Mouse (Mus musculus) adrenal gland, adult (tissue): Measurements from ENCODE around the gene Ssmem1.
A peak's percentile ranks its signal among the peaks of the same experiment; 100 is the strongest.

Experiments
- DNase-seq, 2 experiments: peaks; one replicate each; pipeline ENCODE4 v3.0.0; 2022 to 2023; ENCODE audit warnings: low spot score in 1 of 2; ENCODE audit not compliant: inconsistent age in 2 of 2

Ssmem1 gene

DNA sequence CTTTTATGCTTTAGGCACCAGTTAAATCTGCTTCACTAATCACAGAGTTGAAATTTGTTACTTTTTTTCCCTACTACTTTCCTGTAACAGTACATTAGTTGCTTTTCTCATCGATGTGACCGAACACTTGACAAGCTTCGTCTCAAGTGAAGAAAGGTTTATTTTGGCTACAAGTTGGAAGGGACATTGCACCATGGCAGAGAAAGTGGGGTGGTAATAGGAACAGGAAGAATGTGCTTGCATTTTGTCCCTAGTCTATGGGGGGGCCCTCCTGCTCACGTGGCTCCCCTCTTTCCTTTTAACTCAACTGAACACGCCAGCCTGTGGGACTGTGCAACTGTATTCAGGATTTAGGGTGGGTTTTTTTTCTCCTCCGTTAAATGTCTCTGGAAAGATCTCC is 43.0 kb downstream of the Ssmem1 start:
- peak in 1 of 2 experiments; percentile 37 for DNase-seq

DNA sequence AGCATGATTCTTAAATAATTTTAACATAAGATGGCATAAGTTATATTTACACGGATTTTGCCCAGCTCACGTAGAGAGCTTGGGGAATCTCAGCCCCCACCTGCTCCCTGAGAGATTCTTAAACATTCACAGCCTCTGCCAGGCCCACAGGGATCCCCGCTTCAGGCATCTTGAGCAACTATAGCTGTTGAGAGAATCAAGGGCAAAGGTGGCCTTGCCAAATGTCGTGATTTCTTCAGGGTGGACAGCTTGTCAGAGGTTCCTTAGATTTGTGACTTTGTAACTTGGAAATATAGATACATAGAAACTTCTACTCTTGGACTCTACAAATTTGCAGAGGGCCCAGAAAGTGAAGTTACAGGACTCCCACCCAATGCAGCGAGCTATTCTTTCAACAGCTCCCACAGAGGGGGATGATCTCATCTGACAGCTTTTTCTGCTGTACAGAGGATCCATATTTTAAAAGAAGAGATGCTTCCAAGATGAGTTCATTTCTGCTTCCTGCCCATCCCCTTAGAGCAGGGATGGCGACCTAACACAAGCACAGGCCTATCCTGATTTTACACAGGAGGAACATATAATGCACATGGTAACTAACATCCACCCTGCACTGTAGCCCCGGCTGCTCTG is 43.8 kb downstream of the Ssmem1 start:
- DNase-seq, result peak in 1 of 2 experiments; percentile 72

DNA sequence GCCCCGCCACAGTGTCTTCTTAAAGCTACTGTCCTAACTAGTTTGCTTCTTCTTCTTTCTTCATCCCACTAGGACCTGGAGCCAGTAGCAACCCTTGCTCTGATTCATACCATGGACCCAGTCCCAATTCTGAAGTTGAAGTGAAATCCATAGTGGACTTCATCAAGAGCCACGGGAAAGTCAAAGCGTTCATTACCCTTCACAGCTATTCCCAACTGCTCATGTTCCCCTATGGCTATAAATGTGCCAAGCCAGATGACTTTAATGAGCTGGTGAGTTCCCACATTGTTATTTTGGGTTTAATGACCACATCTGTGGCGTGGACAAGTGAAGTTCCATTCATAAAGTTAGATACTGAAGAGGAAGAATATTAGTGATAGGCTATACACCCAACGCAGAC is 44.4 kb downstream of the Ssmem1 start:
- DNase-seq, result no peak

DNA sequence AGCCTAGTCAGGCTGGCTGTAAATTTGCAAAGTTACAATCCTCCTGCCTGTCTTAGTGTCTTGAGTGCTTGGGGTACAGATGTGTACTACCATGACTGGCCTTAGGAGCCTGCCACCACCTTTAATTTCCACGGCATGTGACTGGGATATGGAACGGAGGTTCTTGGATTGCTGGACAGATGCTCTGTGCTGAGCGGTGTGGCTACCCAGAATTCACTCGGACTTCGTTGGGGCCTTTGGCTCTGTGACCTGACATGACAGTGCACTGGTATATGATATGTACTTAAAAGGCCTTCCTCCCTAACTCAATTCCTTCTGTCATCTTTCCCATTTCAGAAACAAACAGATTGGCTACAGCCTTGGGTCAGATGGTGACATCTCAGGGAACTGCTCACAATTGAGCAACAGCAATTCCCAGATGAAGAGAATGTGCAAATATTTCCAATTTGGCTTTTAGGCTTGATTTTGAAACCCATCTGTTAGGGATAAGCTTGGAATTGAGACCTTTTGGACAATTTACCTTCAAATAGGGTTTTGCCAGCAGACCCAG is 45.0 kb downstream of the Ssmem1 start:
- peak in 1 of 2 experiments; percentile 54 for DNase-seq

DNA sequence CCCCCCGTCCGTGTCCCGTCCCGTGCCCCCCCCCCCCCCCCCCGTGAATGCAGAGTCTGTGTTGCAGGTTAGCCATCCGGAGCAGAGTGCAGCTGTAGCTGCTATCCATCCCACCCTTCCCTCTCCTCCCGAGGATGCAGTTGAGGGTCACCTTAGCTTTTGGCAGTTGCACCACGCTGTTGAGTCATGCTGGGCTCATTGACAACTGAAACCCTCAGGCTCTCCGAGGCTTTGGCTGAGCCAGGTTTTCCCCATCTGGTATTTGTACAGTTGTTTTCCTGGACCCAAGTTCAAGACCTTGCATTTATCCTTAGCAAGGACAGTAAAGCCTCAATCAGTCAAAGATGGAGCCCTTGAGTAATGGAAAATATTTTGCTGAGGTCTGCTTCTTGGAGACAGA is 46.4 kb downstream of the Ssmem1 start:
- DNase-seq, result peak; percentile 72 to 92

DNA sequence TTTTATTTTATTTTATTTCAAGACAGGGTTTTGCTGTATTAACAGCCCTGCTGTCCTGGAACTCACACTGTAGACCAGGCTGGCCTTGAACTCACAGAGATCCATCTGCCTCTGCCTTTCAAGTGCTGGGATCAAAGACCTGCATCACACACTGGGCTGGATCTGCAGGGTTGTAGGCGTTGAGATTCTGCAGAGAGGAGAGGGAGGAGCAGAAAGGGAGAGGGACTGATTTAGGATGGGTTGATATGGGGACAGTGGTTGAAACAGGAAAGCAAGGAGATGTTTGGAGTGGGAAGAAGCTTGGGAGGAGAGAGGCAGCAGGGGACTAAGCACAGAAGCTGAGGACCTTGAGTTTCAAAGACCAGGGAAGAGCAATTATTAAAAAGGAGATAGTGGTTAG is 50.1 kb downstream of the Ssmem1 start:
- peak; percentile 53 to 79 for DNase-seq

DNA sequence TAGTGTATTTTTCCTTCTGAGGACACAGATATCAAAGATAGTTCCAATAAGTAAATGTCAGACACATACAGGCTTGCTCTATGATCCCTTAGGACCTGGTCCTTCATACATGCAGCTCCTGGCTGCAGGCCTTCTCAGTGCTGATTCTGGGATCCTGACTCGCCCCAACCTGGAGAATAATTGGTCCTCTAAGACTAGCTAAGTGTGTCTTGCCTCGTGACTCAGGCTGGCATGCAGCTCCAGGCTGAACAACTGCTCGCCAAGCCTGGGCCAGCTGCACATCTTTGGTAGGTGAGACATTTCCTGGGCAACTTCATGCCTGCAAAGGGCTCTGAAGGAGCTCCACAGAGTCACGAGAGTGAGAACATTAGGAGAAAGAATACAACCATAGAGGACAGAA is 52.5 kb downstream of the Ssmem1 start:
- DNase-seq, result peak in 1 of 2 experiments; percentile 63

DNA sequence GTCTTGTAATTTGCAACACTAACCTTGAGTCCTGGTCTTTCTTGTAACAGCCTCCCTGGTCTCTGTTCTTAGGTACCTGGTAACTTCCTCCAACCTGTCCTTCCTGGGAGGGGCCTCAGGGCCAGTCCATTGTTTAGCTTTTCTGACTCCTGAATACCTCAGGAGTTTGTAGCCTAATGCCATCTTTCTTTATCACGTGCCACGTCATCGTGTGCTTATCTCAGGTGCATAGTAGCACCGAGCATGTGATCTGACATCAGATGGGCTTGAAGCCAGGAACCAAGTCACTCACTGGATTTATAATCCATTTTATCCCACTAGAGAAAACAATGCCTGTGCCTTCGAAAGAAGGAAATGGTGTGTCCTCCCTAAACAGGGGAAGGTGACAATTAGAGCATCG is 53.9 kb downstream of the Ssmem1 start:
- DNase-seq, result peak in 1 of 2 experiments; percentile 64

DNA sequence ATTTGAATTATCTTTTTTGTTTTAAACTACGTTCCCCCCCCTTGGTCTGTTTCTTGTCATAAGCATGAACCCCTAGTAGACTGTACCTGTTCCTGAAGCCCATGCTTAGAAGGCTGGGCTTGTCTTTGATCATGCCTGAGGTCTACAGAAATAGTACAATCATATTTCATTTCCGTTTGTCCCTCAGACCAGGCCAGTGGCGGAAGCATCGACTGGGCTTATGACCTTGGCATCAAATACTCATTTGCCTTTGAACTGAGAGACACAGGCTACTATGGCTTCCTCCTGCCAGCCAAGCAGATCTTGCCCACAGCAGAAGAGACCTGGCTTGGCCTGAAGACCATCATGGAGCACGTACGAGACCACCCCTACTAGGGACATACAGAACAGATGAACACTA is 54.4 kb downstream of the Ssmem1 start:
- DNase-seq, result peak; percentile 62 to 81

DNA sequence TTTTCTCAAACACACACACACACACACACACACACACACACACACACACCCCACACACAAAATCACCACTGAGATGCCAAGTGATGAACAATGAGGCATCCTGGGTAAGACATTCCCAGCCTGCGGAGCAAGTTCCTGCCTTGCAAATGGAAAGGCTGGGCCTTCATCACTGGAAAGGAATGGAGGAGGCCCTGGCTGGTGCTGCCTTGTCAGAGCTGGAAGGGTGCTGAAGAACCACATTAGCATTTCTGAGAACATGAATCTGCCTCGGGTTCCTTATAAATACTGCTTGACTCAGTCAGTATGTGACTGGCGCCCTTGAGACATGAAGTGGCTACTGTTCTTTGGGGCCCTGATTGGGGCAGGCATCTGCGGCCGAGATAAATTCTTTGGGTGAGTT is 58.4 kb downstream of the Ssmem1 start, which contains the start of gene Cpa4:
Cpa4 (plus strand) TSS at position 301 of the 400 bp plus-strand sequence.
- DNase-seq, result no peak

DNA sequence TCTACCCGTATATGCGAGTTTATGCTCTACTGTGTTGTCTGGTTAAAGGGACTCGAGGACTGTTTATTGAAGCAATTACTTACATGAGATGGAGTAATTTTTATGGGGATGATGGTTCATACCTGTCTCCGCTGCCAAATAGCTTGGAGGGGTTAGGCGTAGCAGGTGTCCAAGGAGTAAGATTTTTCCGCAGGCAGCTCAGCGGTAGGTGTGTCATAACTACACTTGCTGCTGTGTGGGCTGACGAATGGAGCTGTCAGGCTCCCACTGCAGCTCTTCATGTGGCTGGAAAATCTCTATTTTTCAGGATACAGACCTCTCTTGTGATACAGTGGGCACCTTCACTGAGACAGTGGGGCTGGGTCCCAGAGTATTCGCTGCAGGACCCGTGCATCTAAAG is 59.7 kb downstream of the Ssmem1 start:
- DNase-seq, result no peak
